Mouse (Mus musculus) small intestine, adult 2 months (tissue): Measurements from ENCODE around the gene Slc31a1.

ENCODE experiments used
- CTCF ChIP-seq: fragments of 200-500 bp; IDR thresholded peaks from 2 replicates; pipeline ENCODE4 v1.5.1; 2012; ENCODE audit warnings: low read depth, mild to moderate bottlenecking, control low read depth, inconsistent platforms, low read length, moderate library complexity, mixed read lengths; ENCODE audit not compliant: insufficient replicate concordance, insufficient read length; ENCODE audit errors: extremely low read depth
- POLR2A ChIP-seq: fragments of 200-500 bp; IDR thresholded peaks from 2 replicates; pipeline ENCODE4 v1.6.1; 2012; ENCODE audit warnings: low read depth, mild to moderate bottlenecking, control low read depth, inconsistent platforms, low read length, moderate library complexity

GRCm38 (mm10) chr4:62391892-62392291 is 31.4 kb downstream of the Slc31a1 start:
- TF ChIP-seq CTCF, result no peak
- TF ChIP-seq POLR2A, result no peak
